Mouse (Mus musculus) lung, adult 2 months (tissue): ENCODE data around the gene Cdh18. TPM values are rescaled to one million over a fixed set of nuclear protein-coding genes. Genes with fewer than 3 reads are reported as not detected.
"Not testable (repeated sequence)": the region's sequence is repeated elsewhere in the genome, so short reads cannot be mapped to it uniquely, and the experiment has no call there.

Source experiments
- DNase-seq: peaks from one replicate; pipeline ENCODE4 v3.0.0; 2022
- H3K4me1 ChIP-seq: fragments of 200-500 bp; 2 replicates; pipeline ENCODE4 v1.6.1; 2011; ENCODE audit warnings: low read length; ENCODE audit not compliant: control insufficient read depth, insufficient read depth
- H3K4me3 ChIP-seq: fragments of 200-500 bp; replicated peaks from 2 replicates; pipeline ENCODE3; 2011; ENCODE audit warnings: low read depth, mild to moderate bottlenecking, control low read depth, low read length; ENCODE audit errors: extremely low read depth
- CTCF ChIP-seq: fragments of 200-500 bp; IDR thresholded peaks from 2 replicates; pipeline ENCODE4 v1.5.1; 2011; ENCODE audit warnings: mild to moderate bottlenecking, low read length, control low read depth; ENCODE audit not compliant: insufficient read depth
- POLR2A ChIP-seq: fragments of 200-500 bp; IDR thresholded peaks from 2 replicates; pipeline ENCODE4 v1.6.1; 2011; ENCODE audit warnings: low read depth, mild to moderate bottlenecking, control low read depth, low read length, borderline replicate concordance; ENCODE audit errors: extremely low read depth
- WGBS: fragments of 180-500 bp; shearing (Covaris S2); methylation state at CpG from one replicate; pipeline ENCODE4 v1.1.7; 2018; 5-methylcytosine and 5-hydroxymethylcytosine counted together
- polyA plus RNA-seq: library from polyadenylated mRNA; depleted of rRNA; stranded (reverse); fragments of >200 nt; gene quantifications from 2 replicates; pipeline ENCODE4 v1.2.3, GENCODE M21; 2012

The Cdh18 gene
- polyA plus RNA-seq, 1 experiment = not detected

- 80% methylated on average over 3 of the region's 3 CpGs for WGBS
- Histone ChIP-seq H3K4me3 (no peak overlapping the region), H3K4me1 (no peaks in the 10 kb centered on the region)
- TF ChIP-seq CTCF (no peak), POLR2A (no peak)
- DNase-seq = no peak
Observed at GRCm38 (mm10) chr15:23316766-23317165, 767.9 kb downstream of the Cdh18 start.

DNA sequence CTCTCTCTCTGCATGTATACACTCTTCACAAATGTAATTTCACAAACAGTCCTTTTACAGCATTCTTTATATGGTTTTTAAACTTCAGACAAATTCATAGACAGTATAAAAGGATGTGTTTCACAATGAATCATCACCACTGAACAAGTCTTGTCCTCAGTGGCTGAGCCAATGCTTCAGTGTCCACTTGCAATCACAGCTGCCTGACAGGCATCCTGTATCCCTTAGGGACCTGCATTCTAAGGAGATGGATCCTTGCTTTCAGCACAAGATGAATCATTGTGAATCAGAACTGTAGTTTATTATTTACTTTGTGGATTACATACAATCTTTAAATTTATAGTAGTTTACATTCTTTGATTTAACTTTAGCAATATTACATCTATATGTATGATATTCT, 768.6 kb downstream of the Cdh18 start:
- DNase-seq = no peak
- H3K4me1 ChIP-seq = no peaks in the 10 kb centered on the region
- TF ChIP-seq CTCF (no peak), POLR2A (no peak)
- no peak overlapping the region for H3K4me3 ChIP-seq

GRCm38 (mm10) chr15:23340338-23340737, 791.5 kb downstream of the Cdh18 start:
- no CpG with 5 or more reads among the region's 4 CpGs for WGBS
- not testable (repeated sequence) for H3K4me3 ChIP-seq, H3K4me1 ChIP-seq, DNase-seq

DNA sequence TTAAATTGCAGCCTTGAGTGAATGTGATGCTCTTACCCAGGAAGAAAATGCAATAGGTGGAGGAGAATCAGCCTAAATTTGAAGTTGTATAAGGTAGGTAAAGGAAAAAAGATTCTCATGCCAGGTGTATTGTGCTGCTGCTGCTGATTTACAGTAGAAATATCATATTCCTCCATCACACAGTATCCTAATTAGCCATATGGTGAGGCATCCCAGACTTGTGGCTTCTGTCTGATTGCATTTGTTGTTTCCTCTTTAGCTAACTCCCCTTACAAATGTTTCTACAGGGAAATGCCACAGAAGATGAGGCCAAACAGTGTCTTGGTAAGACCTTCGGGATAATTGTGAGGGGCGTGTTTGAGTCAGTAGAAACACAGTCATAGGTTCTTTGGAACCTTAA, 802.3 kb downstream of the Cdh18 start:
- Histone ChIP-seq H3K4me3 (no peak overlapping the region), H3K4me1 (no peaks in the 10 kb centered on the region)
- no peak for TF ChIP-seq POLR2A
- TF ChIP-seq CTCF = no peak
- WGBS = 72% methylated on average over 2 of the region's 2 CpGs
- no peak for DNase-seq

- DNase-seq = no peak
- WGBS = 80% methylated on average over 3 of the region's 3 CpGs
- H3K4me3 ChIP-seq = no peak overlapping the region
- H3K4me1 ChIP-seq = no peaks in the 10 kb centered on the region
- TF ChIP-seq POLR2A (no peak), CTCF (no peak)
Observed at GRCm38 (mm10) chr15:23366325-23366724, 817.5 kb downstream of the Cdh18 start.

GRCm38 (mm10) chr15:23367712-23368111, 818.9 kb downstream of the Cdh18 start:
- H3K4me3 ChIP-seq = no peak overlapping the region
- no peaks in the 10 kb centered on the region for H3K4me1 ChIP-seq
- TF ChIP-seq CTCF = no peak
- no peak for TF ChIP-seq POLR2A
- 40% methylated on average over 1 of the region's 1 CpGs for WGBS
- no peak for DNase-seq

DNA sequence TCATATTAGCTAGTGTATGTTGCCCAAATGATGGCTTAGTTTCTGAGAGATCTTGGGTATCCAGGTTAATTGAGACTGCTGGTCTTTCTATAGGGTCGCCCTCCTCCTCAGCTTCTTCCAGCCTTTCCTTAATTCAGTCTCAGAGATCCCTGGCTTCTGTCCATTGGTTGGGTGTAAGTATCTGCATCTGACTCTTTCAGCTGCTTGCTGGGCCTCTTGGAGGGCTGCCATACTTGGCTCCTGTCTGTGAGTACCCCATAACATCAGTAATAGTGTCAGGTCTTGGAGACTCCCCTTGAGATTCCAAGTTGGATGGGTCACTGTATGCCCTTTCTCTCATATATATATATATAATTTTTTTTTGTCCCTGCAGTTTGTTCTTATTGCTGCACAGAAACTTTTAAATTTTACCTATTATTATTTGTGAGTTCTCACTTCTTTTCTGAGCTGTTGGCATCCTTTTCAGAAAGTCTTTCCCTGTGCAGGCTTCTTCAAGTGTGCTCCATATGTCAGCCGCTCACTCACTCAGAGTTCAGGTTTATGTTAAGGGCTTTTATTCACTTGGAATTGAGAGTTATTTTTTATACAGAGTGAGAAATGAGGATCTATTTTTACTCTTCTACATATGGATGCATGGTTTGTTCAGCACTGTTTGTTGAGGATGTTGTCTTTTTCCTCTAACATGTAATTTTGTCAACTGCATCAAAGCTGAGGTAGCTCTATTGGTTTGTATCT, 829.4 kb downstream of the Cdh18 start:
- 86% methylated on average over 2 of the region's 2 CpGs for WGBS
- TF ChIP-seq POLR2A = no peak
- no peak for TF ChIP-seq CTCF
- no peak for DNase-seq
- Histone ChIP-seq H3K4me3 (no peak overlapping the region), H3K4me1 (no peaks in the 10 kb centered on the region)

GRCm38 (mm10) chr15:23385816-23386215, 837.0 kb downstream of the Cdh18 start:
- no peak for DNase-seq
- Histone ChIP-seq H3K4me1 (no peaks in the 10 kb centered on the region), H3K4me3 (no peak overlapping the region)
- WGBS = 58% methylated on average over 4 of the region's 4 CpGs
- TF ChIP-seq POLR2A = no peak
- no peak for TF ChIP-seq CTCF

- TF ChIP-seq CTCF (no peak), POLR2A (no peak)
- DNase-seq = no peak
- Histone ChIP-seq H3K4me1 (no peaks in the 10 kb centered on the region), H3K4me3 (no peak overlapping the region)
Observed at GRCm38 (mm10) chr15:23396646-23397045, 847.8 kb downstream of the Cdh18 start.

DNA sequence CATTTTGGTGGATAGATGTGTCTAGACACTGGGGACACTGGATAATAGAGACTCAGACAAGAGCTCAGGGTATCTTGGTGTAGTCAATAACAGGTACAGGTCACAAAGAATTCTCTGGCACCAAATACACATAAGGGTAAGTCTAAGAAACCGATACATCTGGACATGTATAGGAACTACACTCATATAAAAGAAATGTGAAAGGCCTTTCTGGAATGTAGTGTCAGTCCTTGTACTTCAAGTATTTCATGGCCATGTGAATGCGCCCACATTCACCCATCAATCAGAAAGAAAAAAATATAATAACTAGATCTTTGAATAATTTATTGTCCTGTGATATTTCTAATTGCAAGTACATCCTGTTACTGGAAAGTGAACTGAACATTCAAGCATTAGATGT, 855.0 kb downstream of the Cdh18 start:
- H3K4me1 ChIP-seq = no peaks in the 10 kb centered on the region
- H3K4me3 ChIP-seq = no peak overlapping the region
- no peak for DNase-seq
- TF ChIP-seq POLR2A (no peak), CTCF (no peak)
- WGBS = 86% methylated on average over 2 of the region's 2 CpGs
